Mouse (Mus musculus) layer of hippocampus, postnatal 25 days (tissue): ENCODE measurements around the gene Plekhg1. TPM values are rescaled to one million over a fixed set of nuclear protein-coding genes. Genes with fewer than 3 reads are reported as not detected.

ENCODE experiments used
- DNase-seq, 2 experiments: peaks; one replicate each; pipeline ENCODE4 v3.0.0; 2022; ENCODE audit warnings: mixed read lengths in 2 of 2, low spot score in 1 of 2; ENCODE audit errors: extremely low spot score in 1 of 2
- total RNA-seq, 2 experiments: library from RNA; stranded (reverse); gene quantifications; 2 replicates each; pipeline ENCODE4 v1.2.3; 2021

Gene Plekhg1
- 10 to 100 TPM; 19.1 to 20.1 TPM for total RNA-seq

DNA sequence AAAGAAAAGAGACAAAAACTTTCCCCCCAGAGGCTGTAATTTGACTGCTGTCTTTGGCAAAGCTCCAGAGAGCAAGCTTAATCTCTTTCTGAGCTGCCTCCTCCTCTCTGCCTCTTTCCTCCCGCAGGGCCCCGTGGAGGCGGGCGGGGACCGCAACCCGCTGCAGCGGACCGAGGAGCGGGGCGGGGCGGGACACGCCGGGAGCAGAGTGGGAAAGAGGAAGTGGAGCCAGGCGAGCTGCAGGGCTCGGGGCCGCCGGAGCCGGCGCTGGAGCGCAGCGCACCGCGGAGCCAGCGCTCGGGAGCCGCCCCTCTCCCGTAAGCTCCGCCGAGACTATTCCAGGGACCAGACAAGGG is at the start of gene Plekhg1:
Gene Plekhg1, plus strand, starts transcription at position 217 of the 356 bp plus-strand sequence.
- DNase-seq = peak; percentile 51 to 53

DNA sequence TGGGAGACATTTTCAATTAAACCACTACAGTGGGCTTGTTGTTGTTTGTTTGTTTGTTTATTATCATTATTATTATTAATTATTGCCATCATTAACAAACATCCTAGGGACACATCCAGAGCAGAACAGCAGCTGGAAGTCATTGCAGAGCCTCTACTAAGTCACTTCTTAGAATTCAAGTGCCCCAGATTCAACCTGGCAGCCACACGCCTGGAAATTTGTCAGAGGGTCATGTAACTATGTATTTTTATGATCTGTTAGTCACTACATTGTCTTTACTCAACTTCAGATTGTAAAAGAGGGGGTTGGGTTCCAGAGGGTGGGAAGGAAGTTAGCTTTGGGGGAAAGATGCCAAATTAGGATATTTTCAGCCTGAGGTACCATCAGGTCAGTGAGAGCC is 47.4 kb upstream of the Plekhg1 start:
- DNase-seq = no peak

DNA sequence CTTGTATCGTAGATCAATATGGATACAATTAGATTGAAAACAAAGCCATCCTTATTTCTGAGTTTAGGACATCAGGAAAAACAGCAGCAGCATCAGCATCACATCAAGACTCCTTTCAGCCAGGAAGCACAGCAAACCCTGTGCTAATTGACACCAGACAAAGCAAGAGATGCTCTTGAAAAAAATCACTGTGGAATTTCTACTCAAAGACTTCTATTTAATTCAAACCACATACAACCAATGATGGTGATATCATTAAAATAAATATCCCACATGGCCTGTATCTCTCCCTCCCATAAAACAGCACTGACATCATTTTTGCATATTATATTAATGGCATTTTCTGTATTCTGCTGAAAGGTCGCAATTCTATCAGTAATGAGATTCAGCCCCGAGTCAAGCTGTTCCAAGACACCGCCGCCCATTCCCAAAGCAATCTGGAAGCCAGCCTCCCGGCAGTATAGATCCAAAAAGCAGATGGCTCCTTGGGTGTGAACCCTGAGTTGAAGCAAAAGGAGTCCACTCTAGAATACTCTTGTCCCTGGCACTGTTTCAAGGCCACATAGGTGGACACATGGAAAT is 46.4 kb upstream of the Plekhg1 start:
- DNase-seq = no peak

DNA sequence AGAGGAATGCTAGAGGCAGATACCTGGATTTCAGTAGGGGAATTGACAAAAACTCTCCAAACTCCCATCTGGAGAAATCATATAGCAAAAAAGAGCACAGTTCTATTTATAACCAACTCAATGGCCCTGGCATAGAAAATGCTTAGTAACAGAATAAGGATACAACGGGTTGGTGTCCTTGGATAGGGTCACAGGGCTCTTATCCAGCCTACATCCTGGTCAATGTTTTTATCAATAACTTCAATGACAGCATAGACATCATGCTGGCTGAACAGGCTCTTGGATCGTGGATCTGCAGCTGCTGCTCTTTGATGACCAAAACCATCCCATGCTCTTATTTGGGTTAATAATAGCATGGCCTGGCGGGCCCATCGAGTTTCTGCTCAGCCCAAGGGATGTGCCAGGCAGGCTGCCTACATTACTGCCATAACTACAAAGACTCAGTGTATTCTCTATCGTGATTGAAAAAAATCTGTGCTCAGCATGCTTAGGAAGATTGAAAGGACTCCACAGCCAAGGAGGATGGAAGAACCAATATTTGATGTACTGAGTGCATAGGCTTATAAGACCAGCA is 44.7 kb upstream of the Plekhg1 start:
- DNase-seq = no peak

DNA sequence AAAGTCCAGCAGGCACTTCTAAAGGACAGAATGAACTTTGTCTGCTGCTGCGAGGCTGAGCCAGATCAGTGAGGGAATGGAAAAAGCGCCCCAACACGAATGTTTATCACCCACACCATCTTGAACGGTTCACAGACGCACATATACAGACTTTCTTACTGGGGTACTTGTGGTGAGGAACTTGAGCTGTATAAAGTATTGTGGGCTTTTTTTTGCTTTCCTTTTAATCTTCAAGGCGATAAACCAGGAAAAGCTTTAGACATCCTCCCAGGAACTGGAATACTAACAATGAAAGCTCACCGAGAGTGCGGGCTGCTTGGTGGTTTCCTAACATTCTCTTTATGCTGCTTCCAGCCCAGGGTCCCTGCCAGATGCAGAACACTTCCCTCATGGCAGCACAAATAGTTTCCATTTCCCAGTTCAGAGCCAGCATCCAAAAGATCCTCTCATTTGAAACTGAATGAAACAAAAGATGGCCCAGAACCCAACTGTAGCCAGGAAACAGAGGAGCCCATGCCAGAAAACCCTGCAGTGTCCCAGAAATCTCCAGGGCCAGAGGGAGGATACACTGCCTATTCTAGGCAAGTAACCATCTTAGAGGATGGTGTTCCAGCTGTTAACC is 43.3 kb upstream of the Plekhg1 start:
- no peak for DNase-seq

DNA sequence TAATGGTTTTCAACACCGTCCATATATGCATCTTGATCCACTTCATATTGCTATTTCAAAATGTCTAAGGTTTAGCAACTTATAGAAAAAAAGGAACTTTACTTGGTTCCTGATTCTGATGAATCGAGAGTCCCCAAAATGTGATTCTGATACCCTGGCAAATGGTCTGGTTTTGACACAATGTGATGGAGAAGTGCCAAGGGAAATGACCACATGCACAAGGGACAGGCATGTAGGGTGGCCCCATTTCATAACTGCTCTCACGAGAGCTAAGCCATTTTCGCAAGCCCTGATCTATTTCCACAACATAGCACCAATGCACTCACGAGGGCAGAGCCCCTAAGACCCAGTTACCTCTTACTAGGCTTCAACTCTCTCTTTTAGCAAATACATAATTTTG is 42.7 kb upstream of the Plekhg1 start:
- DNase-seq = no peak

DNA sequence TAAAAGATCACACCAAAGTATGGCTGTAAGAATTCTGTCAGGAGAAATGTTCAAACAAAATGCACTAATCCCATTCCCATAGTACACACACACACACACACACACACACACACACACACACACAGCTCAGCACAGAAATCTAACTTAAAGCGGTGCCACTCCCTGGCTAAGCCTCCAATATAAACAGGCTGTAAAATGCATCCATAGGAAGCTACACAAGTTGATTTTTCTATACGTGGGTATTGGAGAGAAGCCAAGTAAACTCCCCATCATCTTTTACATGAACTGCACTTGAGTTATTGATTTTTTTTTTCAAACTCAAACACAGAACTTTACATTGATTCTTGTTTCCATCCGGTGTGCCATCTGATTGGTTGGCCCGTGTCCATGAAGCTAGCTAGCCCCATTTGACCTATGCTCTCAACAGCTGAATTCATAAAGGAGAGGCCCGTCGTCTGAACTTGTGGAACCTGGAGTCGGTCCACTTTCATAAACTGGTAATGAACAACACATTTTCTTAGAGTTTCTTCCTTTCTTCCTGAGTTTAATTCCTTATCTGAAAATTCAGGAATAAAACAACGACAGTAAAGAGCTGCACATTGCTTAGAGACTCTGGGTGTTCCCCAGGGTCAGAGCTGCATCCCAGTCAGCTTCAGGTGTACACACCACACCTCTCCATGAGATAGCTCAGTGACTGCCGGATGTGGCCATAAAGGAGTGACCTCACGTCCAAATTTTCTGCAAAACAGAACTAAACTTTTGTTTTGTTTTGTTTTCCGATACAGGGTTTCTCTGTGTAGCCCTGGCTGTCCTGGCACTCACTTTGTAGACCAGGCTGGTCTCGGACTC is 39.7 kb upstream of the Plekhg1 start:
- DNase-seq = no peak

DNA sequence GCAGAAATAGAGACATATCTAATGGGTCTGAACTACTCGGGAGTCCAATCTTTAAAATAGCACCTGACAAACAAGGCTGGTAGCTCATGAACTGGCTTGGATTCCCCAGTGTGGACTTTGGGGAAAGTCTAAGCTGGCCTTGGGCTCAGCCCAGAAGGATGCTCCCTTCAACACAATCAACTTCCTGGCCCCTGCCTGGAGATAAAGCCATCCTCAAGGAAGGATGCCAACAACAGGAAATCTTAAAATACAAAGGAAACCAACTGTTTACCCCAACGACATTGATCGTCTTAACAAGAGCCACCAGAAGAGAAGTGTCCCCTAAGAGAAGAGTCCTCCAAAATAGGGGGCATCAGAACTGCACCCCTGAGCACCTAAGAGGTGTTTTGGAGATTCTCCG is 38.3 kb upstream of the Plekhg1 start:
- no peak for DNase-seq

DNA sequence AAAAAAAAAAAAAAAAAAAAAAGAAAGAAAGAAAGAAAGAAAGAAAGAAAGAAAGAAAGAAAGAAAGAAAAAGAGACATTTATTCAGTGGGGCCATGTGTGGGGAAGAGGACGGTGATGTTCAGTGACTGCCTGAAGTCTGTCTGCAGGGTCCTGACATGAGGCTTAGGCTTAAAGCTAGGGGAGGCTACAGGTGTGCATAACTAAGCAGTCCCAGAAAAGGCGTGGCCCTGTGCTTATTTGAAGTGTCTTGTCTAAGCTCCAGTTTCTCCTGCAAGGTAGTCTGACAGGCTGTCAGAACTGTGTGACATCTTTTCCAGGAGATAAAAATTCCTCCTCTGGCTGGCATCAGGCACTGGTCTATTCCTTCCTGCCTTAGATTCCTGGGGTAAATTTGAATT is 37.6 kb upstream of the Plekhg1 start:
- no peak for DNase-seq

DNA sequence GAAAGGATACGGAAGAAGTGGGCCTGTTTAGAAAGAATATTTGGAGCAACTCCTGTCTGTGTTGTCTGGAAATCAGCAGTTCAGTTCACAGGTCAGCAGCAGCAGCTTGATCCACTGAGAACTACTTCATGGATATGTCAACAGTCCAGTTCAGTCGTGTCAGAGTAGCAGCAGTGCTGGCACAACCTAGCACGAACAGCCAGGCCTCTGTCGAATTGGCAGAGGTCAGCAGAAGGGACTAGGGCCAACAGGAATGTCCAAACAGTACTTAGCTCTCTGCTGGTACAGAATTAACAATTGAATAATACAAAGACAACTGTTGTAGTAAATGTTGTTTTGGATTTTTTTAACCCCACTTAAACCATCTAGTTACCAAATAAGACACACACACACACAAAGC is 33.9 kb upstream of the Plekhg1 start:
- DNase-seq = no peak

DNA sequence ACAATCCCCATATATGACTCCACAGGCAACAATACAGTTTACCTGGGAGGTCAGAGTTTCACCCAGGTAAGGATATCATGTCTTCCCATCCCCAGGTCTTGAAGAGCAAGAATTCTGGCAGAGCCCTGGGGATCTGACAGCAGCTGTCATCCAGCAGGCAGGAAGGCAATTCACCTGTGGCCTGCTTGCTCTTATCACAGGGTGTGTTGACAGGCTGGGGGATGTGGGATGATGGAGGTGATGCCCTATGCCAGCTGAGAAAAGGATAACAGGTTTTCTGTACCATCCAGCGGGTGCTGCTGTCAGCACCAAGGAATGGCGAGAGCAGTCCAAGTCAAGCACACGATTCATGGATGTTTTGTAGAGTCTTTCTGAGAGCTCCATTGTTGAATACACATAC is 30.1 kb upstream of the Plekhg1 start:
- DNase-seq = no peak

DNA sequence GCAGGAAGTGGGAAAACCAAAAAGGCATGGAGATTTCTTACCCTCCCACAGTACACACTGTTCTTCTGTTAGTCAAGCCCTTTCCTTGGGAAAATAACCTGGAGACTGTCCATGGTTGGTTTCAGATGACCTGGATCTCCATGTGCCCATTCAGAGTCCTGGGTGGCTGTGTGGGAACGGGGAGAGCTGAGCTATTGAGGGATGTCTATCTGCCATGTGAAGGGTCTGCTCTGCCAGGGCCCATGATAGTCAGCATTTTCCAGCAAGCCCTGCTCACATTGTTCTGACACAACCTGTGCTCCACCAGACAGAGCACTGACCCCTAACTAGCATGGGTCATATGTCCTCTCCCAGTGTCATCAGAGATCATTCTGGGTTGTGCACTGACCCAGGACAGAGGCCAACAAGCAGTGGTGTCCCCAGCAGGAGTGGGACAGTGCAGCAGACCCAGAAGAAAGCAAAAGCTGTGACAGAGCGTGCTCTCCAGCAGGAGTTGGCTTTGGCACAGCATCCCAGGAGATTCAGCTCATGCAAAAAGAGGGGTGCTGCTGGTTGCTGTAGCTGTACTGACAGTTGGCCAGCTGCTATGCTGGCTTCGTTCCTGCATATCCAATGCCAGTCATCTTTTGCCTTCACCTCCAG is 24.7 kb upstream of the Plekhg1 start:
- DNase-seq = peak in 1 of 2 experiments; percentile 13

DNA sequence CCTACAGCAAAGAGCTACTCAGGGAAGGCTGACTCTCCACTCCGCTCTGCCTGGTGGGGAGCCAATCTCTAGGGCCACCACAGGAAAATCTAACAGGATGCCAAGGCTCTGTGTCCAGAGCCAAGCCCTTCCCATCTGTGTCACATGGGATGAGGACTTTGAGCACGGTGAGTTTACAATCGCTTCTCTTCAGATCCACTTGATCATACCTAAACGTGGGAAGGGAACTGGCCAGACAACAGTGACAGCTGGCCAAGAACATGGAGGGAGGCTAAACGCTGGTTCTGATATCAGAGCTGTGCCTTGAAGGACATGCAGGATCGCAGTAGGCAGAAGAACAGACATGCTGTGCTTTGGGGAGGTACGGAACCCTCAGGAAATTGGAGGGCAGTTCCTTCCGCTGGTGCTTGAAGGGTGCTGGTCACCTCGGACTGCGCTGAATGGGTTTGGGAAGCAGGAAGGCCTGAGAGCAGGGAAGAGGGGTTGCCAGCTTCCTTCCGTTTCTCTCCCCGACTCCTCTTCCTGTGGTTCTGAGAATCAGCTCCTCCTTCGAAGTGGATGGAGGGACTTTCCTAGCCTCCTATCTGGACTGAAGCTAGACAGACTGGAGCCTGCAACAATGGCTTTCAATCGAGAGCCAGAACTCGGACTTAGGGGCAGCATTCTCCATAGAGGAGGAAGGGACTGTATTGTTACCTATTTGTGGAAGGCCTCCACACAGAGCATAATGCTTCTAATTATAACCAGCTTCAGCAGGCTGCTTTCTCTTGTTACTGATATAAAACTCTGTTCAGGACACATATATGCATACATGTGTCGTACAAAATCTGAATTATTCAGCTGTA is 21.9 kb upstream of the Plekhg1 start:
- DNase-seq = peak in 1 of 2 experiments; percentile 30

DNA sequence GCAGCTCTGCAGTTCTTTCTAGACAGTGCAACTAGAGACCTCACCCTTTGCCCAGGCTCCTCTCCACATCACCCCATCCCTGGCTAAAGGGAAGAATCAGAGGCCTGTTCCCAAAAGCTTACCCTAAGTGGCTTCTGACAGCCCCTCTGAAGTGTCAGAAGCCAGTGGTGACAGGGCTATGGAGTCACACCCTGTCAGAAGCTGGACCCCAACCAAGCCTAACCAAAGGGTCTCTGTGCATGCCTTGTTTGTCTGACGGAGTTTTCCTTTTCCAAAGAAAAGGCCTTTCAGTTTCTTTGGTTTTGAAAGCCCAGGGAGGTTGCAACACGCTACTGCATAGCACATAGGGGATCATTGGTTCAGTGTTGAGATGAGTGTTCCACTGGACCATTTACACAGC is 19.9 kb upstream of the Plekhg1 start:
- no peak for DNase-seq

DNA sequence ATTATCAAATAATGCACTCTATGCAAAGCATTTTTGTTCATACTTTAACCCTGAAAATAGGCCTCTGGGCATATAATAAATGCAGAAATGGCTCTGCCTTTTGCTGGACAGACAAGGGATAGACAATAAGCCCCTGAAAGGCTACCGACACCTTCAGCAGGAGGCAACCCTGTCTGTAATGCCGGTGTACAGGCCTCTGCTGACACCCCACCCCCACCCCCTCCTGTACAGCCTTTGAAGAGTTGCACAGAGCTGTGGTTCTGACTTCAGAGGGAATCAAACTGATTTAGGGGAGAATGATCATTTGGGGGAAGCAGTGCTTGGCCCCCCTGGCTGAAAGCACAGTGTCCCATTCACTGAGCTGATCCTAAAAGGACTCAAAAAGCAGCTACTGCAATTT is 17.8 kb upstream of the Plekhg1 start:
- no peak for DNase-seq

DNA sequence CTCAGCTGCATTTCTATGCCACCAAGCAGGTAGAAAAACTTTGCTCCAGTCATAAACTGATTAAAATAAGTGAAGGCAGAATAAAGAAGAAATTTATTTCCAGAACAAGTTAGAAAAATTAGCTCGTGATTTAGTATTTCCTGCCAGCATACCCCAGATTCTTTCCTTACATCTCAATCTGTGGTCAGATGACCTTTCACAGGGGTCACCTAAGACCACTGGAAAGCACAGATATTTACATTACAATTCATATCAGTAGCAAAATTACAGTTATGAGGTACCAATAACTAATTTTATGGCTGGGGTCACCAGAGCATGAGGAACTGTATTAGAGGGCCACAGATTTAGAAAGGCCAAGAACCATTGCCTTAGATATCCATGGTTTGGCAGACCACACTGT is 15.5 kb upstream of the Plekhg1 start:
- no peak for DNase-seq

DNA sequence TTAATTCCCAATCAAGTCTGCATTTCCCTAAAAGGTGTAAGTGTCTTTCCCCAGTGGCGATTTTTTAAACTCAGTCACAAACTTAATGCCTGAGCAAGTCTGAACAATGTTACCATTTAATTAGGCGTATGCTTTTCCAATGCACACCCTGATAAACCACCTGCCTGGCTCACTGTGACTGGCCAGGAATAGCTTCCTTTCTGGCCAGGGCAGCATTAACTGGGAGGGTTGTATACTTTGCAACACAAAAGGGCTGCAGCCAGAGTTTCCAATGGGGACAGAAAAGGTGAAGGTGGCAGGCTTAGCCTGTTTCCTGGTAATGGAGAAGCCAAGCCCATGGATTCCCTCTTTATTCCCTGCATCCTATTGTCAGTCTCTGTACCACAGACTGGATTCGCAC is 10.5 kb upstream of the Plekhg1 start:
- no peak for DNase-seq

DNA sequence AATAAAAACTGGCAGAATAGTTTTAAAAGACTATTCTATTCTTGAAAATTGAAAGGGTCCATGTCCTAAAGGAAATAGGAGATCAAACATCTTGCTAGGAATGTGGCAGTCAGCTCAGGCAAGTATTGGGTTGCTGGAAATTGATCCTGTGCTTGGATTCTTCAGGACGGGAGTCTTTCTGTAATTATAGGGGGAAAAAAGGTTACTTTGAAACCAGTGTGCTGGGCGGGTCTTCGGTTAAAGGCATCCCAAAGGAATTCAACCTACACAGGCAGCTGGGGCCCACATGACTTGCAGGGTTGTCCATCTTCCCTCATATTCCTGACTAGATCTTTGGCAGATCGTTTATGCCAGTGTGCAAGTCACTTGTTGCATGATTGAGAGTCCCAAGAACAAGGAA is 9.8 kb upstream of the Plekhg1 start:
- no peak for DNase-seq

DNA sequence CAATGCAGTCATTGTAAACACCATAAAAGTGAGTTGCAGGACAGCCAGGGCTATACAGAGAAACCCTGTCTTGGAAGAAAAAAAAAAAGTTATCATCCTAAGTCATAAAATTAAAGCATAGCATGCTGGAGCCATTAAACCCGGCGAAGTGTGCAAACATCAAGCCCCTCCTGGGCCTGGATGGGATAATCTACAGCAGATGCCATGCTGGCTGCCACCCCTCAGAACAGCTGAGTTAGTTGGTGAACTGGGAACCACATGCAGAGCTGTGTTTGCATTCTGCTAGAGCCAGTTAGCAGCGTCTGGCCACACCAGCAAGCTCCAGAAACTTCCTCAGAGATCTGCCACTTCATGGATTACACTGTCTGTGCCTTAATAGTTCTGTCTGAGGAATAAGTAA is 3.1 kb upstream of the Plekhg1 start:
- no peak for DNase-seq
